Mouse (Mus musculus): ENCODE results near the gene Unc13b. TPM values are rescaled to one million over a fixed set of nuclear protein-coding genes. Genes with fewer than 3 reads are reported as not detected.

The Unc13b gene
- total and polyA plus RNA-seq, 2 experiments from 2014 or later = 6.2 to 54.7 TPM

DNA sequence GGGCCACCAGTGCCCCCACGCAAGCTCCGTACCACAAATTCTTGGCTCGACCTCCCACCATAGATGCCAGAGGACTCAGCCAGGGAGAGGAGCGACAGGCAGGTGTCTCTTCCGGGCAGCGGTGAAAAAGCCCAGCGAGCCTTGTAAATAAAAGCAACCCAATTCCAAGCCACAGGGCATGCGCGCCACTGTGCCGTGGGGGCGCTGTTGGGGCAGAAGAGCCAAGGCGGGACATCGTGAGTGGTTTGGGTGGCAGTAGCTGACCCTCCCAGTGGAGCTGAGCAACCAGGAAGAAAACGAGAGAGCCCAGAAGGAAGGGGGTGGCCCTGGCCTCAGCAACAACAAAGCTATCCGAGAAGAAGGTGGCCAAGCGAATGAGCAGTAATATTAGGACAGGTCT is 37.9 kb upstream of the Unc13b start:
- Histone ChIP-seq H3K27me3 (ENCODE audit: insufficient read depth, low read length) (no peaks in the 10 kb centered on the region), H3K4me2 (ENCODE audit: low read depth) (no peak overlapping the region), H3K4me3 (ENCODE audit: low read depth, low read length) (no peak overlapping the region), H3K4me1 (ENCODE audit: insufficient read depth) (peaks cover 10% of the 10 kb centered on the region), H3K36me3 (ENCODE audit: insufficient read depth) (peaks cover 61% of the 10 kb centered on the region), H3K9ac (no peak overlapping the region), H3K9me3 (ENCODE audit: low read length) (no peaks in the 10 kb centered on the region), H3K27ac (ENCODE audit: low read depth, low read length) (no peak overlapping the region)
- WGBS = 87% methylated on average over 16 of the region's 16 CpGs
- DNase-seq (no peak), ATAC-seq (no peak)
- TF ChIP-seq CTCF (IDR thresholded peaks at IDR 0.05; ENCODE audit: low read depth) = no peak

DNA sequence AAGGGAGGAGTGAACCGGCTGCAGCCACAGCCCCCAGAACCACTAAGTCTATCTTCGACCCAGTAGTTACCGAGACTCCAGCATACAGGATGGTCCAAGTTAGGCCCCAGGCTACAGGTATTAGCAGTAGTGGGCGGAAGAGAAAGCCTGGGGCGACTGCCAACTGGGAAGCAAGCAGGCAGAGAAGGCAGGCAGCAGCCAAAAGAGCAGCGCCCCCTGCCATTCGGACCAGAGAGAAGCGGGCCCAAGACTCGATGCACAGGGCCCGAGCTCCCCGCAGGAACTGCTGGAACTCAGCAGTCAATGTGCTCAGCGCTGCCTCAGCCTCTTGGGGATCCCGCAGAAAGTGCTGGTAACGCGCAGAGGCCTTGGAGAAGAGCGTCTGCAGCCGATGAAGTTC is 37.4 kb upstream of the Unc13b start:
- Histone ChIP-seq H3K4me1 (ENCODE audit: insufficient read depth) (peaks cover 10% of the 10 kb centered on the region), H3K4me3 (ENCODE audit: low read depth, low read length) (no peak overlapping the region), H3K36me3 (ENCODE audit: insufficient read depth) (peaks cover 61% of the 10 kb centered on the region), H3K27ac (ENCODE audit: low read depth, low read length) (no peak overlapping the region), H3K27me3 (ENCODE audit: insufficient read depth, low read length) (no peaks in the 10 kb centered on the region), H3K4me2 (ENCODE audit: low read depth) (no peak overlapping the region), H3K9ac (no peak overlapping the region), H3K9me3 (ENCODE audit: low read length) (no peaks in the 10 kb centered on the region)
- 65% methylated on average over 17 of the region's 17 CpGs for WGBS
- DNase-seq (no peak), ATAC-seq (no peak)
- 0 out of 2 replicates have a peak, but pooled peaks have one; percentile 3 for TF ChIP-seq CTCF (IDR thresholded peaks at IDR 0.05; ENCODE audit: low read depth)

DNA sequence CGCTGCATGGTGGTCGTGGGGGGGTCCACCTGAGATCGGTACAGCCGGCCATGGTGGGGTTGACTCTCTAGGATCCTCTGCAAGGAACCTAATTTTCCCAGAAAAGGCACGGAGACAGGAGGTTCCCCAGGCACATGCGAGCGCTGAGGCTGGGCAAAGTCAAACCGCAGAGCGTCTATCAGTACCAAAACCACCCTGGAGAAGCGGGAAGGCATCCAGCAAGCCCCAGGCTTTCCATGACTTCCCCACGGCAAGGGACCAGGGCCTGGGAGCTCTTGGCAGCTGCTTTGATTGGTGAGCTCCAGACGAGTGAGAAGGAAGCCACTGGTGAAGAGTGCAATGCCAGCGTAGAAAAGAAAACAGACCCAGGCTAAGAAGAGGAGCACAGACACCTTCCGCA is 34.1 kb upstream of the Unc13b start:
- H3K27ac ChIP-seq (ENCODE audit: low read depth, low read length) = peak overlapping the region; percentile 83; the same call in 1 of the 2 replicates

DNA sequence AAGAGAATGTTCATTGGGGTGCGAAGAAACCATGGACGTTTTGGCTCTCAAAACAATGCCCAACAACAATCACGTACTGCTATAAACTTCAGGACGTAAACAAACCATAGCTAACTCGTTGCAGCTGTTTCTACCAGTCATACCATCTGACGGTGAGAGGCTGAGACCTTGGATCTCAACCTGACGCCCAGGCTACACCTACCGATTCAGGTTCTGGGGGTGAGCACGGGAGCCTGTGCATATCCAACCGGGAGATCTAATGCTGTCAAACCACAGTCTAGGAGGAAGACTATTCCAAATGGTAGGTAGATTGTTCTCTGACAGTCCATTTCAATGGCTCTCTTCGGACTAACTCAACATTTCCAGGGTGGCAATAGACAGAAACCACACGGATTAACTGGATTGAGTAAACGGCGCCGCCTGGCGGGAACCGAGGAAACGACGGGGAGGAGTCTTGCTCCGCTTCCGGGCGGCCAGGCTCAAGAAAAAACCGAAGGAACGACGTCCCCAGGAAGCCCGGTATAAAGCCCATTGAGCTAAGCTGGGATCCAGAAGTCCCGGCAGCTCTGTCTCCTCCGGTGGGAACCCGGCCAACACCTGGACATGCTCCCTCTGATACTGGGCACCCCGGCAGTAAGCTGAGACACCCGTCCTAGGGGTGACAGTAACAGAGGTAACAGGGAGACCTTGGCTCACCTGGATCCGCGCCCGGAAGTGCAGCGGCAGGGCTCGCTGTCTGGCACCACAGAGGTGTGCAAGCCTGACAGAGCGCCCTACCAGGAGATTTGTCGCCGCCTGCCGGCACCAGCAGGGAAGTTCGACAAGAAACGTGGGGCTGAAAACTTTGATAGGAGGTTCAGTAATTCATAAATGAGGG is 33.4 kb upstream of the Unc13b start, which contains the start of gene Pigo:
Pigo (minus strand) TSS at position 736 of the 877 bp plus-strand sequence.
- WGBS = 9% methylated on average over 42 of the region's 42 CpGs
- no peaks in the 10 kb centered on the region for H3K9me3 ChIP-seq (ENCODE audit: low read length)
- H3K27ac ChIP-seq (ENCODE audit: low read depth, low read length) = peak within 1 kb of the TSS; percentile 83
- peaks cover 59% of the 10 kb centered on the region for H3K36me3 ChIP-seq (ENCODE audit: insufficient read depth)
- H3K4me3 ChIP-seq (ENCODE audit: low read depth, low read length) = peak within 1 kb of the TSS; percentile 39
- ATAC-seq (peak; percentile 96), DNase-seq (peak; percentile 97)
- peak within 1 kb of the TSS; percentile 61 for H3K4me2 ChIP-seq (ENCODE audit: low read depth)
- peak within 1 kb of the TSS; percentile 37 for H3K9ac ChIP-seq
- no peaks in the 10 kb centered on the region for H3K27me3 ChIP-seq (ENCODE audit: insufficient read depth, low read length)
- peaks cover 13% of the 10 kb centered on the region for H3K4me1 ChIP-seq (ENCODE audit: insufficient read depth)
- peak; percentile 87 for TF ChIP-seq CTCF (IDR thresholded peaks at IDR 0.05; ENCODE audit: low read depth)

More for the DNA sequence above, 34.1 kb upstream of the Unc13b start:
- peaks cover 64% of the 10 kb centered on the region for H3K36me3 ChIP-seq (ENCODE audit: insufficient read depth)
- peaks cover 10% of the 10 kb centered on the region for H3K4me1 ChIP-seq (ENCODE audit: insufficient read depth)
- no peaks in the 10 kb centered on the region for H3K27me3 ChIP-seq (ENCODE audit: insufficient read depth, low read length)
- 83% methylated on average over 14 of the region's 14 CpGs for WGBS
- no peak for TF ChIP-seq CTCF (IDR thresholded peaks at IDR 0.05; ENCODE audit: low read depth)
- no peaks in the 10 kb centered on the region for H3K9me3 ChIP-seq (ENCODE audit: low read length)
- no peak for DNase-seq
- peak overlapping the region; percentile 37 for H3K9ac ChIP-seq
- peak overlapping the region; percentile 39 for H3K4me3 ChIP-seq (ENCODE audit: low read depth, low read length)
- ATAC-seq = no peak
- peak overlapping the region; percentile 61 for H3K4me2 ChIP-seq (ENCODE audit: low read depth)

DNA sequence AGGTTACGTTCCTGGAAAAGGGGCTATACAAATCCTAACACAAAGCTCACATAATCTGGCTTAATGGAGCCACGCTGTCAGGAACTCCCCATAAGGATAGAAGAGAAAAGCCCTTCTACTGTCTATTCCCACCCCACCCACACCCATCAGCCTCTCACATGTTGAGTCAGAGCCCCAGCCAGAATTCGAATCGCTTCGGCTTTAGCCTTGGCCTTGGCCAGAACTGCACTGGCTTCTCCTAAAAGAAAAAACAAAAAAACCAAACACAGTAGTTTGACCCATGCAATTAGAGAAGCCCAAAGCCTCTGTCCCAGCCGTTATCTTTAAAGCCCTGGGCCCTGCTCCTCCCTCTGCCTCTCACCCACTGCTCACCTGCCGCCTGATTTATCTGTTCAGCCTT is 29.6 kb upstream of the Unc13b start:
- Histone ChIP-seq H3K36me3 (ENCODE audit: insufficient read depth) (peaks cover 37% of the 10 kb centered on the region), H3K4me3 (ENCODE audit: low read depth, low read length) (no peak overlapping the region), H3K9me3 (ENCODE audit: low read length) (no peaks in the 10 kb centered on the region), H3K27ac (ENCODE audit: low read depth, low read length) (no peak overlapping the region), H3K27me3 (ENCODE audit: insufficient read depth, low read length) (no peaks in the 10 kb centered on the region), H3K4me1 (ENCODE audit: insufficient read depth) (peaks cover 22% of the 10 kb centered on the region), H3K9ac (no peak overlapping the region), H3K4me2 (ENCODE audit: low read depth) (no peak overlapping the region)
- TF ChIP-seq CTCF (IDR thresholded peaks at IDR 0.05; ENCODE audit: low read depth) = no peak
- no peak for ATAC-seq
- no peak for DNase-seq
- 90% methylated on average over 7 of the region's 7 CpGs for WGBS

DNA sequence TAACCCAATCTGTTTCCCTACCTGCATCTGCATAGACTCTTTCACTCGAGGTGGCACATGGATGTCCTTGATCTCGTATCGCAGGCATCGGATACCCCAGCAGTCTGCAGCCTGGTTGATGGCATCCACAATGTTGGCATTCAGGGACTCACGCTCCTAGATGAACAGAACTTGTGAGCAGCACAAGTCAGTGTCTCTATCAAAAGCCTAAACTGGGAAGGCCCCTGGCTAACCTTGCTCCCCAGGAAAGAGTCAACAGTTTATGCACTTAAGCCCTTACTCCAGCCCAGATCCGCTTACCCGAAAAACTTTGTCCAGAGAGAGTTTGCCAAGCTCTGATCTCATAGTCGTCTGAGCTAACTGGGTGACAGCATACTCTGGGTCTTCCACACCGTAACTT is 29.0 kb upstream of the Unc13b start:
- Histone ChIP-seq H3K4me1 (ENCODE audit: insufficient read depth) (peaks cover 17% of the 10 kb centered on the region), H3K4me2 (ENCODE audit: low read depth) (no peak overlapping the region), H3K27ac (ENCODE audit: low read depth, low read length) (no peak overlapping the region), H3K4me3 (ENCODE audit: low read depth, low read length) (no peak overlapping the region), H3K9me3 (ENCODE audit: low read length) (no peaks in the 10 kb centered on the region), H3K36me3 (ENCODE audit: insufficient read depth) (peaks cover 44% of the 10 kb centered on the region), H3K27me3 (ENCODE audit: insufficient read depth, low read length) (no peaks in the 10 kb centered on the region), H3K9ac (no peak overlapping the region)
- no peak for TF ChIP-seq CTCF (IDR thresholded peaks at IDR 0.05; ENCODE audit: low read depth)
- ATAC-seq = no peak
- whole genome bisulfite sequencing = 94% methylated on average over 9 of the region's 9 CpGs
- no peak for DNase-seq

DNA sequence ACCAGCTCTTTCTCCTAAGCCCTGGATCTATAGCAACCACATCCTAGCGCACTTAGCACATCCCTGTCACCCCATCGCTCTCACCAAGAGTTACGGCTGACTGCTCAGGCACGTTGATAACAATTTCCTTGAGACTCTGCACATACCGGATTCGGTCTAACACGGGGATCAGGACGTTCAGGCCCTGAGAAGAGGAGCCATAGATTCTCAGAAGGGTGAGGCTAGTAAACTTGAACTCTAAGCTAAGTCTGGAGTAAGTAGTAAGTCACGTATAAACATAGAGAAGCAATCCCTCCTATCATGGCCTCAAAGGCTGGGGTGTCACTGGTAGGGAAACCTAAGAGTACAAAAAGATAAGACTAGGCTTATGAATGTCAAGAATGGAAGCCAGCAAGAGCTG is 28.4 kb upstream of the Unc13b start:
- peak overlapping the region; percentile 86 for H3K4me2 ChIP-seq (ENCODE audit: low read depth)
- peak overlapping the region; percentile 74 for H3K4me3 ChIP-seq (ENCODE audit: low read depth, low read length)
- no peak for DNase-seq
- peaks cover 48% of the 10 kb centered on the region for H3K36me3 ChIP-seq (ENCODE audit: insufficient read depth)
- H3K27ac ChIP-seq (ENCODE audit: low read depth, low read length) = no peak overlapping the region; the same call in 1 of the 2 replicates
- no peak for TF ChIP-seq CTCF (IDR thresholded peaks at IDR 0.05; ENCODE audit: low read depth)
- no peaks in the 10 kb centered on the region for H3K9me3 ChIP-seq (ENCODE audit: low read length)
- H3K27me3 ChIP-seq (ENCODE audit: insufficient read depth, low read length) = no peaks in the 10 kb centered on the region
- 80% methylated on average over 9 of the region's 9 CpGs for WGBS
- H3K4me1 ChIP-seq (ENCODE audit: insufficient read depth) = peaks cover 15% of the 10 kb centered on the region
- H3K9ac ChIP-seq = peak overlapping the region; percentile 84
- no peak for ATAC-seq

Measured in forebrain, postnatal 0 days (tissue).